8 mouse cellular contexts compared by ENCODE assay signal in genomic region chr6:72899201-72899780, GRCm38 (mm10). TPM values are rescaled to one million over a fixed set of nuclear protein-coding genes. Genes with fewer than 3 reads are reported as not detected.
A peak's percentile ranks its signal among the peaks of the same experiment; 100 is the strongest.
DNase-seq lines count a peak whose midpoint lies in the region; ATAC-seq and TF ChIP-seq lines count a peak whose summit lies in the region.

No protein-coding gene starts in this region.

- WGBS in forebrain, embryonic 16.5 days = under 1% methylated on average over 60 of the region's 85 CpGs
- 0% methylated on average over 20 of the region's 85 CpGs for WGBS in hindbrain, embryonic 16.5 days
- WGBS in midbrain, postnatal 0 days = under 1% methylated on average over 36 of the region's 85 CpGs
- under 1% methylated on average over 49 of the region's 85 CpGs for WGBS in stomach, postnatal 0 days

- TF ChIP-seq CTCF in midbrain, postnatal 0 days (IDR thresholded peaks at IDR 0.05) = no peak
- no peak for TF ChIP-seq CTCF in stomach, postnatal 0 days (IDR thresholded peaks at IDR 0.05; ENCODE audit: low read depth)

- H3K9ac ChIP-seq in forebrain, embryonic 16.5 days (replicated peaks; ENCODE audit: low read depth, low read length) = peak overlapping the region; percentile 99
- H3K9ac ChIP-seq in hindbrain, embryonic 16.5 days (ENCODE audit: low read depth, low read length) = peak overlapping the region; percentile 100
- H3K9ac ChIP-seq in midbrain, postnatal 0 days (replicated peaks; ENCODE audit: low read length, poor library complexity, severe bottlenecking) = peak overlapping the region; percentile 99
- peak overlapping the region; percentile 99 for H3K9ac ChIP-seq in stomach, postnatal 0 days (ENCODE audit: low read length)

- peak overlapping the region; percentile 79 for H3K4me2 ChIP-seq in forebrain, embryonic 16.5 days (ENCODE audit: low read length)
- H3K4me2 ChIP-seq in hindbrain, embryonic 16.5 days (ENCODE audit: low read length) = peak overlapping the region; percentile 87
- H3K4me2 ChIP-seq in midbrain, postnatal 0 days (ENCODE audit: low read depth, low read length, poor library complexity, severe bottlenecking) = peak overlapping the region; percentile 71
- peak overlapping the region; percentile 70 for H3K4me2 ChIP-seq in stomach, postnatal 0 days (replicated peaks; ENCODE audit: low read depth)

- peak overlapping the region; percentile 96 for H3K27ac ChIP-seq in forebrain, embryonic 16.5 days (ENCODE audit: low read length)
- peak overlapping the region; percentile 98 for H3K27ac ChIP-seq in hindbrain, embryonic 16.5 days (ENCODE audit: low read depth, low read length)
- H3K27ac ChIP-seq in midbrain, postnatal 0 days (ENCODE audit: low read depth, low read length) = peak overlapping the region; percentile 92
- H3K27ac ChIP-seq in stomach, postnatal 0 days (replicated peaks) = peak overlapping the region; percentile 100

- peaks cover 31% of the 10 kb centered on the region for H3K4me1 ChIP-seq in forebrain, embryonic 16.5 days (replicated peaks; ENCODE audit: control insufficient read depth, insufficient read depth, low read length)
- H3K4me1 ChIP-seq in hindbrain, embryonic 16.5 days (ENCODE audit: control insufficient read depth, insufficient read depth, low read depth, low read length) = peaks cover 20% of the 10 kb centered on the region
- H3K4me1 ChIP-seq in midbrain, postnatal 0 days (ENCODE audit: insufficient read depth, low read length) = no peaks in the 10 kb centered on the region
- 0 out of 2 replicates have a peak, but pooled peaks cover 2% of the 10 kb centered on the region for H3K4me1 ChIP-seq in stomach, postnatal 0 days (replicated peaks; ENCODE audit: control insufficient read depth, insufficient read depth)

- no peak for TF ChIP-seq EP300 in stomach, postnatal 0 days (optimal IDR thresholded peaks at IDR 0.05)

- no peaks in the 10 kb centered on the region for H3K36me3 ChIP-seq in forebrain, embryonic 16.5 days (ENCODE audit: control insufficient read depth, insufficient read depth)
- no peaks in the 10 kb centered on the region for H3K36me3 ChIP-seq in hindbrain, embryonic 16.5 days (ENCODE audit: control insufficient read depth, insufficient read depth, low read length)
- H3K36me3 ChIP-seq in midbrain, postnatal 0 days (ENCODE audit: insufficient read depth, low read length) = no peaks in the 10 kb centered on the region
- no peaks in the 10 kb centered on the region for H3K36me3 ChIP-seq in stomach, postnatal 0 days (ENCODE audit: control insufficient read depth, insufficient read depth, low read length)

- no peaks in the 10 kb centered on the region for H3K27me3 ChIP-seq in forebrain, embryonic 16.5 days (replicated peaks; ENCODE audit: control insufficient read depth, insufficient read depth, low read length)
- no peaks in the 10 kb centered on the region for H3K27me3 ChIP-seq in hindbrain, embryonic 16.5 days (replicated peaks; ENCODE audit: control insufficient read depth, insufficient read depth, low read length)
- no peaks in the 10 kb centered on the region for H3K27me3 ChIP-seq in midbrain, postnatal 0 days (ENCODE audit: insufficient read depth, low read length)
- H3K27me3 ChIP-seq in stomach, postnatal 0 days (ENCODE audit: control insufficient read depth, insufficient read depth, low read length) = no peaks in the 10 kb centered on the region

- peak; percentile 57 for DNase-seq in embryo, embryonic 10.5 days (ENCODE audit: low spot score)
- no peak for DNase-seq in embryo, embryonic 10 days (ENCODE audit: low spot score)
- DNase-seq in adrenal gland, postnatal 4 days (ENCODE audit: low spot score in 2 of 2) = peak; percentile 40 to 50
- DNase-seq in liver = peak; percentile 90
- DNase-seq in midbrain, postnatal 0 days (ENCODE audit: low spot score) = peak; percentile 44
- DNase-seq in stomach, postnatal 0 days (ENCODE audit: low spot score) = peak; percentile 72

- H3K4me3 ChIP-seq in forebrain, embryonic 16.5 days (replicated peaks; ENCODE audit: low read length) = peak overlapping the region; percentile 96
- peak overlapping the region; percentile 98 for H3K4me3 ChIP-seq in hindbrain, embryonic 16.5 days (ENCODE audit: low read length)
- peak overlapping the region; percentile 90 for H3K4me3 ChIP-seq in midbrain, postnatal 0 days (ENCODE audit: low read depth, low read length)
- peak overlapping the region; percentile 97 for H3K4me3 ChIP-seq in stomach, postnatal 0 days (ENCODE audit: low read depth, low read length)

- H3K9me3 ChIP-seq in forebrain, embryonic 16.5 days (ENCODE audit: control insufficient read depth, low read length) = no peaks in the 10 kb centered on the region
- H3K9me3 ChIP-seq in hindbrain, embryonic 16.5 days (ENCODE audit: control insufficient read depth, low read length) = no peaks in the 10 kb centered on the region
- no peaks in the 10 kb centered on the region for H3K9me3 ChIP-seq in midbrain, postnatal 0 days (ENCODE audit: low read length)
- H3K9me3 ChIP-seq in stomach, postnatal 0 days (ENCODE audit: control insufficient read depth, low read length) = no peaks in the 10 kb centered on the region

- peak; percentile 65 for ATAC-seq in forebrain, embryonic 16.5 days
- peak; percentile 72 for ATAC-seq in hindbrain, embryonic 16.5 days
- ATAC-seq in midbrain, postnatal 0 days (ENCODE audit: low FRiP score) = peak; percentile 57
- peak; percentile 72 for ATAC-seq in stomach, postnatal 0 days (ENCODE audit: low FRiP score, low TSS enrichment)

RNA-seq across cellular contexts. Expression of gene Kcmf1, which starts 0.5 kb away (rescaled TPM):
- 10 to 100 TPM; 72.4 to 78.6 TPM for total RNA-seq in adrenal gland, postnatal 4 days (2021)
- polyA plus RNA-seq in forebrain, embryonic 16.5 days (2015; fragmentation: Nextera tagmentation; extraction: Ambion mirVana) = 31.1 and 31.7 TPM in 2 replicates
- polyA plus RNA-seq in hindbrain, embryonic 16.5 days (2015; fragmentation: Nextera tagmentation; extraction: Ambion mirVana) = 28.9 and 30.2 TPM in 2 replicates
- 70.9 and 74.2 TPM in 2 replicates for total RNA-seq in midbrain, postnatal 0 days (2014; rRNA removed)
- polyA plus RNA-seq in midbrain, postnatal 0 days (2015; fragmentation: Nextera tagmentation; extraction: Ambion mirVana) = 45.5 and 52.8 TPM in 2 replicates
- polyA plus RNA-seq in stomach, postnatal 0 days (2015; fragmentation: Nextera tagmentation; extraction: Ambion mirVana) = 48.9 and 49.5 TPM in 2 replicates

RNA-seq across cellular contexts. Expression of gene Tmsb10, which starts 59.3 kb away (rescaled TPM):
- total RNA-seq in adrenal gland, postnatal 4 days (2021) = 100 to 1,000 TPM; 594 to 750 TPM
- 3,396 and 3,669 TPM in 2 replicates for polyA plus RNA-seq in forebrain, embryonic 16.5 days (2015; fragmentation: Nextera tagmentation; extraction: Ambion mirVana)
- 3,926 and 4,269 TPM in 2 replicates for polyA plus RNA-seq in hindbrain, embryonic 16.5 days (2015; fragmentation: Nextera tagmentation; extraction: Ambion mirVana)
- total RNA-seq in midbrain, postnatal 0 days (2014; rRNA removed) = 504 and 572 TPM in 2 replicates
- 6,498 and 6,879 TPM in 2 replicates for polyA plus RNA-seq in midbrain, postnatal 0 days (2015; fragmentation: Nextera tagmentation; extraction: Ambion mirVana)
- 1,323 and 1,685 TPM in 2 replicates for polyA plus RNA-seq in stomach, postnatal 0 days (2015; fragmentation: Nextera tagmentation; extraction: Ambion mirVana)
